Mouse (Mus musculus): Measurements from ENCODE around the gene Baiap3. TPM values are rescaled to one million over a fixed set of nuclear protein-coding genes. Genes with fewer than 3 reads are reported as not detected.
"Not testable (repeated sequence)": the region's sequence is repeated elsewhere in the genome, so short reads cannot be mapped to it uniquely, and the experiment has no call there.

Gene Baiap3
- polyA plus RNA-seq, 1 experiment = 18.6 TPM

DNA sequence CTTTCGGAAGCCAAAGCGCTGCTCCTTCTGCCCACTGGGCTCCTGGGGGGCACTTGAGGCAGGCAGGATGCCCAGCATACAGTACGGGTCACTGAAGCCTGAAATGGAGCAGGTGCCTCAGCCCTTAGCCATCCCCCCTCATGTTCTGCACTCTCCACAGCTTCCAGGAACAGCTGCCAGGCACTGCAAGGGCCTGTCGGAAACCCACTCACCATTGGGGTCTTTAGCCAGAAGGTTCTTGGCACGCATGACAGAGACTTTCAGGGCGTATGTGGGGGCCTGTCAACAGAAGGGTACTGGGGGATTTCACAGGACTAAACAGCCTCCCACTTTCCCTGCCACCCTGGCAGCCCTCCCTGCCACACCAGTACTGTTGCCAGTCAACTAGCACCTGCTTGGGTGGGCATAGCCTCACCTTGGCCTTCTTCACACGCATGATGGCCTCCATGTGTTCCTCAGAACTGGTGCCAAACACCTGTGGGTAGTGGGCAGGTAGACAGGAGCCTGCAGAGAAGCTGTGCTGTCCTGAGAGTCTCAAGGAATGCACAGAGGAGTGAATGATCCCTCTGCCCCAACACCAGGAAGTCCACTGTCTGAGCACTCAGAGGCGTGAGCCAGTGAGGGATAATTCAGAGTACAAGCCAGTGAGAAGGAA is 5.9 kb downstream of the Baiap3 start:
- DNase-seq (ENCODE audit: extremely low spot score in 1 of 2, low spot score in 1 of 2) = no peak

DNA sequence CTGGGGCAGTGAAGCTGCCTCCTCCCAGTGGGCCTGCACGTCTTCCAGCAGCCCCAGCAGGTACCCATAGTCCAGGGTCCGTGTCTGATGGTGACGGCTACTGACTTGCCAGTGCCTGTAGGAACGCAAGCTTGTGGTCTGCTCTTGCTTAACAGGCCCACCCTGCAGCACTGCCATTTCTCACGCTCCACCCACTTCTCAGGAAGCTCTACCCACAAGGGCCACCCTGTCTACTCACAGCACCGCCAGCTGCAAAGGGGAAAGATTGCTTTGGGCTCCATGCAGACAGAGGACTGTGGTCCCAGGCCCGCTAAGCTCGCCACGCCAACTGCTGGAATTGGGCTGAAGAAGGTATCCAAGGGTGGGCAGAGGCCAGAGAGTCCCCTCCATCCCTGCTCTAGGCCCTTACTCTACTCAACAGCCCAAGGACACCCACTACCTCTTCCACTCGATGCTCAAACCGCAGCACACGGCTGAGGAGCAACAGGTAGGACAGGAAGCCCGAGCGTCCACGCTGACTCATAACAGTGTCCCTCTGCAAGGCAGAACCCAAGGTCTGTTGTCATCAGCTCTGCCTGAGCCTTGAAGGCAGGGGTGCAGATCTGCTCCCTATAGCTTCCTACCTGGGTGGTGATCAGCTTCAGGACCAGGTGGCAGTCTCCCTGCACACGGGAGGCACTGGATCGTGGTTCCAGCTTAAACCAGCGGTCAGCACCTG is 8.0 kb downstream of the Baiap3 start:
- no peak for DNase-seq (ENCODE audit: extremely low spot score in 1 of 2, low spot score in 1 of 2)

DNA sequence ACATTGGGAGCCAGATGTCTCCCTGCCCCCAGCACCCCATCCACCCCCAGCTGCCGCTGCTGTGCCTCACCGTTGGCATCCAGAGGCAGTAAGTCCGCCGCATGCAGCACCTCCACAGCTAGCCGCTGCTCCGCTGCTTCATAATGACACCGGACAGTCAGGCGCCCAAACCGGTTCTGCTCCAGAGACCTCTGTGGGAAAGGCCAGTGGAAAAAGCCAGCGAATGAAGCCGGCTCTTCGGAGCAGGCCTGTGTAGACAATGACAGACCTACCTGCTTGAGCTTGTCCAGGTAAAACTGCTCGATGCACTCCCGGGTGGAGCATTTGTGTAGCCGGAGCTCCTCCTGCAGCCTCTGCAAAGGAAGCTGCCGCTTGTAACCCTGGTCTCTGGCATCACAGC is 11.9 kb downstream of the Baiap3 start:
- DNase-seq (ENCODE audit: extremely low spot score in 1 of 2, low spot score in 1 of 2) = no peak

DNA sequence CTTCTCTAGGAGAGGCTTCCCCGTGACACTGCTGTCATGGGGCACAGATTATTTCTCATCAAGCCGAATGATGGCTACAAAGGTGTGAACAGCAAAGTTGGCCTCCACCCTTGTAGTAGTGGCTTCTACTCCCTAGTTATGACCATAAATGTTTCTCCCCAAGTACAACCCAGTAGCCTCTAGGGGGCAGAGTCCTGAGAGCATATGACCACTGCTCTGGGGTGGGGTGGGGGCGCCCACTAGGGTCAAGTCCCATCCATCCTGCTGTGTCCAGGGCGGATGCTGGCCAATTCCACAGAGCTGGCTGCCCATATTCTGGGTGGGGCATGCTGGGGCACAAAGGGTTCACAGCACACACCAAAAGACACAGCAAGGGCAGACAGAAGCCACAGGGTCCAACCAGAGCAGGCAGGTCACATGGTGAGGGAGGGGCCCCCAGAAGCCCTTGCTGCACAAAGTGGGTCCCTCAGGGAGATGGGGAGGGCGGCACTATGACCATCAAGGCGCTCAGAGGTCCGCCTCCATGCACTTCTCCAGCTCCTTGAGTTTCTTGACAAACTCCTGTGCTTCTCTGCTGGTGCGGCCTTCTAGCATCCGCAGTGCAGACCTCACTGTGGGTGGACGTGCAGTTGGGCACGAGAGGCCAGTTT is 12.9 kb downstream of the Baiap3 start:
- no peak for DNase-seq (ENCODE audit: extremely low spot score in 1 of 2, low spot score in 1 of 2)

DNA sequence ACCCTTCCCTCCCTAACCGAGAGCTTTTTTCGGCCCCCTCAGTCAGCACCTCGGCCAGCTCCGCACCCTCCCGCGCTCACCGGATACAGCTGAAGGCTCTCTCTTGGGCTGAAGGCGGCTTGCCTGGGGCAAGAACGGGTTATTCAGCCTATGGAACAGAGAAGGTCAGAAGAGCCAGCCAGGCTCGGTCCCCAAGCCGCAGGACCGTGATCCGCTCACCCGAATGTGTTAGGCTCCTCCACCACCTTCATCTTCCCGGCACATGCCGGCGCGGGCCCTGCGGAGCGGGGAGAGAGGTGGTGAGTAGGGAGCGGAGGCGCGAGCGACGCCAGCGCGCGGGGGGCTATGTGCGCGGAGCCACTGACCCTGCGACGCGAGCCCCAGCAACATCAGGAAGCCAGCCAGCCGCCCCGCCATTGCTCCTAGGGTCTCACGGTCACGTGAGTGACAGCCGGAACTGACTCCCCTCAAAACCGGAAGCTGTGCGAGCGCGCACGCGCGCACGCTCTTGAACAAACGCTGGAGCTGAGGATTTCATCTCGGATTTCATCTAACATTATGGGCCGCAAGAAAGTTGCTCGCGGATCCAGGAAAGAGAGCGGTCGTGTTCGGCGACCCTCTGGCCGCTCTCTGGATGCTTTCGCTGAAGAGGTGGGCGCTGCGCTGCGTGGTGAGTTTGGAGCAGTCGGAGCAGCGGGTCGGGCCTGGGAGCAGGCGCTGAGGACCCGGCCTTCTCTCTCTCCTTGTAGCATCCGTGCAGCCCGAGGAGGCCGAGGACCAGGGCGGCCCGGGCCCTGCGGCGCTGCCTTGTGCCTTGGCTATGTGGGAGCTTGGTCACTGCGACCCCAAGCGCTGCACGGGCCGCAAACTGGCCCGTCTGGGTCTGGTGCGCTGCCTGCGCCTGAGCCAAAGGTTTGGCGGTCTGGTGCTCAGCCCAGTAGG is 16.2 kb downstream of the Baiap3 start, which contains the start of the genes Gnptg and Tsr3:
Gnptg (minus strand) TSS at position 430 of the 942 bp plus-strand sequence.
Tsr3 (plus strand) TSS at position 476 of the 942 bp plus-strand sequence.
- peak; percentile 50 to 88 for DNase-seq (ENCODE audit: extremely low spot score in 1 of 2, low spot score in 1 of 2)

DNA sequence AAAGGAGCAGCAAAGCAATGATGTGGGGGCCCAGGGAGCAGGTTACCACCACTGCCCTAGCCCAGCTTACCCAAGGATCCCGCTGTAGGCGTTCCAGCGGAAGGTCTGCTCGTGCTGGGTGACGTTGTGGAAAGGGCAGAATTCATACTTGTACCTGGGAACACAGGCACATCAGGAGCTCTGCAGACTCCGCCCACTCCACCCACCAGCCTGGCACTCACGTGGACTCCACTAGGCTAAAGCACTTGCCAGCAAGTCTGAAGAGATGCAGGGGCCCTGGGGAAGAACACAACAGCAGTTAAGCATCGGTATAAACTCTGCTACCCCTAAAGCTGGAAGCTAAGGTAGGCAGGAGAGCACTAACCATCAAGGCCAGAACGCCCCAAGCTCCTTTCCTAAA is 20.5 kb downstream of the Baiap3 start:
- peak in 1 of 2 experiments; percentile 66 for DNase-seq (ENCODE audit: extremely low spot score in 1 of 2, low spot score in 1 of 2)

DNA sequence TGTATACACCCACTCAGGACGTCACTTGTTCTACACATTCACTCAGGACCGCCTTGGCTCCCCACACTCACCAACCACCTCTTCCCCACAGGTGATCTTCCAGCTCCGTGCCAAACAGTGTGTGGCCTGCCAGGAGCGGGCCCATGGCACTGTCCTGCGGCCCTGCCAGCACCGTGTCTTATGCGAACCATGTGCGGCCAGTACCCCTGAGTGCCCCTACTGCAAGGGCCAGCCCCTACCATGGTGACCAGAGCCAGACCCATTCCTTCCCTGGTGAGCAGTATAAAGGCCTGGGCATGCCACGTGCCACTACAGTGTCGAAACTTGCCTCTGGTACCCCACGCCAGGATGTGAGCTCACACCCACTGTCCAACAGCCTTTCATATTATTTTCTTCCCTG is 24.5 kb downstream of the Baiap3 start:
- DNase-seq (ENCODE audit: extremely low spot score in 1 of 2, low spot score in 1 of 2) = not testable (repeated sequence)

DNA sequence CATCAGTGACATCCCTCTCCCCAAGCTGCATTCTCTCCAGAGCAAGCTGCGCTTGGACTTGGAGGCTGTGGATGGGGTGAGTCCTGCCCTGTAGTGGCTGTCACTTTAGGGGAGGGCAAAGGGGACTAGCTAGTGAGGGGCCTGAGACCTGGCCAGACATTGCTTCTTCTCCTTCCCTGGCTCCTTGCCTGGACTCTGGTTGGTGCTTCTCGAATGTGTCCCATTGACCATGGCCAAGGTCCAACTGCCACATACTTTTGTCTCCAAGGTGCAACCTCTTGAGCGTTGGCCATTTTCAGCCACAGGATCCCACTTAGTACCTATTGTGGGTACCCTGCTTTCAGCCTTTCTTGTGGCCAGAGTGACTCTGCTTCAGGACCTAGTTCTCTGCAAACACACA is 25.5 kb downstream of the Baiap3 start:
- DNase-seq (ENCODE audit: extremely low spot score in 1 of 2, low spot score in 1 of 2) = no peak

DNA sequence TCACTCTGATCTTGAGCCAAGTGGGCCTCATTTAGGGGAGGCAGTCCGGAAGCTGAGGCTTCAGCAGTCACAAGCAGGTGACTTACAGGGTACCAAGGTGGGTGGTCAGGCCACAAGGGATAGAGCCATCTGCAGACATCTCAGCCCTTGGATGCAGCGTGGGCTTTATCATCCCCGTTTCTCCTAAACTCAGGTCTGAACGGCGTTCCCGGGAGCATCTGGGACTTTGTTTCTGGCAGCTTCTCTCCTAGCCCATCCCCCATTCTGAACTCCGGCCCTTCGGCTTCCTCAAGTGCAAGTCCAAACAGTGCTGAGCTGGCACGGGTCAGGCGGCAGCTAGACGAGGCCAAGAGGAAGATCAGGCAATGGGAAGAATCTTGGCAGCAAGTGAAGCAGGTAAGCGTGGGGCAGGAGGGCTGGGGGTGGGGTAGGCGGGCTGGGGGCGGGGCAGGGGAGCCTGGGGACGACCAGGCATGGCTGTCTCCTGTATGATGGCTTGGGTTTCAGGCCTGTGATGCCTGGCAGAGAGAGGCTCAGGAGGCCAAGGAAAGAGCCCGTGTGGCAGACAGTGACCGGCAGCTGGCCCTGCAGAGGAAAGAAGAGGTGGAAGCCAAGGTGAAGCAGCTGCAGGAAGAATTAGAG is 26.0 kb downstream of the Baiap3 start:
- DNase-seq (ENCODE audit: extremely low spot score in 1 of 2, low spot score in 1 of 2) = not testable (repeated sequence)

DNA sequence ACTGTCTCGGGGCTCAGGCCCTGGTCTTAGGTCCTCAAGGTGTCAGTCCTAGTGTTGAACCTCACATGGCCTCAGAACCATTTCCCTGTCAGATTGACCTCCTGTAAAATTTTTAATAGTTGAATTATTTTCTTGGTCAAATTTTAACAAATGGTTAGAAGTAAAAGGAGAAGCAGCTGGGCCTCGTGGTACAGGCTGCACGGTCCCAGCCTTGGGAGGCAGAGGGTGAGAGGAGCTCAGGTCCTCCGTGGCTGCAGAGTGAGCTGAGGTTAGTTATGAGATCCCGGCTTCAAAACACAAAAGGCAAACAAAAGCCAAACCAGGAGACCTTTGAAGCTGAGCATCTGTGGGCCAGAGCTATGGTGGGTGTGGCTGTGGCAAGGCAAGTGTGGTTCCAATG is 28.2 kb downstream of the Baiap3 start:
- no peak for DNase-seq (ENCODE audit: extremely low spot score in 1 of 2, low spot score in 1 of 2)

DNA sequence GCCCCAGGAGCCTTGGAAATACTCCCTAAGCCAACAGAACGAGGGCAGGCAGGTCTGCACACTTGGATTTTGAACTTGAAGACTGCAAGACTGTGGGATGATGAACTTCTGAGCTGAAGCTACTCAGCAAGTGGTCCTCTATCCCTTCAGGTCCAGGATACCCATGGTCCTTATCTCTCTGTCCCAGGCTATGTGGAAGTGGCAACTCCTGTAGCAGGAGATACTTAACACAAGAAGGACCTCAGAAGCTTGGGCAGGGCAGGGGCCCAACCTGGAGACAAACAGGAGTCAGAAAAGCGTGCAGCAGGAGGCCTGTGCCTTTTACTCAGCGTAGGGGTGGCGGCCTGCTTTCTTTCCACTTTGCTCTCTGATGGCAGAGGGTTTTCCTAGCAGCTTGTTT is 30.5 kb downstream of the Baiap3 start:
- DNase-seq (ENCODE audit: extremely low spot score in 1 of 2, low spot score in 1 of 2) = no peak

DNA sequence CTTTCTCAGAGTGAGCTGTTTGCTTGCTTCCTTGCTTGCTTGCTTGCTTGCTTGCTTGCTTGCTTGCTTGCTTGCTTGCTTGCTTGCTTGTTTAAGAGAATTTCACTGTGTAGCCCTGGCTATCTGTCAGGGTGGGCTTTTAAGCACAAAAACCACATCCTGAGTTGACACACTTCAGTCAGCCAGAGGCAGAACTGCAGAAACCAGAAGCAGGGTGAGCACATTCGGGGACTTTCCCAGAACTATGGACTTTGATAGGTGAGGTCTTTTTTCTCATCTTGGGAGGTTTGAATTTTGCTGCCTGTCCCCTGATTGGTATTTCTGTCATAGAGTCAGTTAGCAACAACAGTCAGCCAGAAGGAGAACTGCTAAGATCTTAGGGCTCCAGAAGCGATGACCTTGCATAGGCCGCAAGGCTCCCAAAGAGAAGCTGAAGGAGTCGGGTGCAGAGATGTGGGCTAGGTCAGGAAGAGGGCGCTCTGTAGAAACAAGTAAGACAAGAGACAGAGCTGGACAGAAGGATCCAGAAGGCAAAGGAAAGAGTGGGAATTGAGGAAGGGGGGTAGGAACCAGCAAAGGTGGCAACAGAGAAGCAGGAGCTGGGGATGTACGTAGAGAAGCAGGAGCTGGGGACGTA is 31.5 kb downstream of the Baiap3 start:
- DNase-seq (ENCODE audit: extremely low spot score in 1 of 2, low spot score in 1 of 2) = no peak

DNA sequence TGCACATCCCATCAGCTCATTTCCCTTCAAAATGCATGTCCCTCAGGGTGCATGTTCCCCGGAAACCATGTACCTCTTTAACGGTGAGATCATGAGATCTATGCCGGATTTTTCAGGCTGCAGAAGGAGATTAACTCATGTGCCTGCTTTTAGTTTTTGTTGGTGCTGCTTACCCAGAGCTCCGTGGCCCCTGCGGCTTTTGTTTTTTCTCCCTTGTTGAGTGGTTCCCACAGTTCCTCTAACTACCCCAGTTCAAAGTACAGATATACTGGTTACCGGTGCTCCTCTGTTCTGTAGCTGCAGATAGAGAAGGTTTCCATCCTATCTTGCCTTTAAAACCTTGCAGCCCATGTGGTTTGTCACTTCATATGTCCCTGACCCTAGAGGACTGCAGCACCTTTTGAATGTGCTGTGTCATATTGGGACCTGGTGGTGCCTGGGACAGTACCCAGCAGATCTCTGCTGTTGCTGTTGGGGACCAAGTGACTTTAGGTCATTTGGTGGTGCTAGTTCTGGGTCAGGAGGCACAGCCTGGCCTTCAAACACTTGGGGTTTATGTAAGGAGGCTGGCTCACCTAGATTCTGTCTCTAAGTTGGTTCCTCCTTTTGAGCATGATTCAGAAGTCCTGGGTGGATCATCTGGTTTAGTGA is 33.1 kb downstream of the Baiap3 start:
- peak in 1 of 2 experiments; percentile 30 for DNase-seq (ENCODE audit: extremely low spot score in 1 of 2, low spot score in 1 of 2)

DNA sequence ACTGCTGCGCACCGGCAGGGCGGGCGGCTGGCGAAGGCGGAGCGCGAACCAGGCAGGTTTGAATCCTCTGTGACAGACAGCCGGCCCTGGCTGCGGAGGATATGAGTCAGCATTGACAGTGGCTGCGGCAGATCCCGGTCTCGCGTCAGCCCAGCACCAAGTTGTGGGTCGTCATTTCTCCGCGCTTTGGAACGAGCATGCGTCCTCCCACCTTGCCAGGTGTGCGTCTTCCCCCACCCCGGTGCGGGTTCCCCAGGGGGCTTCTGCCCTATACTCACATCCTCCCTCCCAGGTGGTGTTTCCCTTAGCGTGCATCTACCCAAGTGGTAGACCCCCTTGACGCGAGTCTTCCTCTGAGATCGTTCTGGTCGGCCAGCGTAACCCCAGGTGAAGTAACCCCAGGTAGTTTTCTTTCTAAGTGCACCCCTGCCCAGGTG is 33.6 kb downstream of the Baiap3 start:
- DNase-seq (ENCODE audit: extremely low spot score in 1 of 2, low spot score in 1 of 2) = peak in 1 of 2 experiments; percentile 61

DNA sequence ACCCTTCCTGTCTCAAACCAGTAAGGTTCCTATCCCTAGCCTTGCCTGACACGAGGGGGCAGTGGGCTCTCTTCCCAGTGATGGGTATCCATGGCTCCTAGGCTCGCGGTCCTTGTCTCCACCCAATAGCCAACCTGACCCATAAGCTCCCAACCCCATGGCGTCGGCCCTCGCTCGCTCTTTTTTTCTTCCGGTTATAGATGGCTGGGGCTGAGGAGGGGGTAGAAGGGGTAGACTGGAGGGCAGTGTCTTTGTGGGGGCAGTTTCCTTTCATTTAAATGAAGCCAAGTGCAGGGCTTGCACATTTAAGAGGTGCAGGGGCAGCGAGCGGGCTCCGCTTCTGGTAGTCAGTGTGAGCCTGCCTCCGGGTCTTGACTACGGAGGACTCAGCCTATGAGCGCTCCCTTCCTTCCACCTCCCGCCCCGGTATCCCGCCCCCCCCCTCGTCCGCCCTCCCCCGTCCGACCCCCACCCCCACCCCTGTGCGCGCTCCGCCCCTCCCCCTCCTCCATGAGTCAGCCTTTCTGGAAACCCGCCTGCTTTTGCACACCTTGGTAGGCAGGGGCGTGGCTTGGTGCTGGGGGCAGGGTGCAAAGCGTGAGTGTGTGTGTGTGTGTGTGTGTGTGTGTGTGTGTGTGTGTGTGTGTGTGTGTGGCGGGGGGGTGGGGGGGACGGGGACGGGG is 34.2 kb downstream of the Baiap3 start:
- DNase-seq (ENCODE audit: extremely low spot score in 1 of 2, low spot score in 1 of 2) = peak in 1 of 2 experiments; percentile 63

DNA sequence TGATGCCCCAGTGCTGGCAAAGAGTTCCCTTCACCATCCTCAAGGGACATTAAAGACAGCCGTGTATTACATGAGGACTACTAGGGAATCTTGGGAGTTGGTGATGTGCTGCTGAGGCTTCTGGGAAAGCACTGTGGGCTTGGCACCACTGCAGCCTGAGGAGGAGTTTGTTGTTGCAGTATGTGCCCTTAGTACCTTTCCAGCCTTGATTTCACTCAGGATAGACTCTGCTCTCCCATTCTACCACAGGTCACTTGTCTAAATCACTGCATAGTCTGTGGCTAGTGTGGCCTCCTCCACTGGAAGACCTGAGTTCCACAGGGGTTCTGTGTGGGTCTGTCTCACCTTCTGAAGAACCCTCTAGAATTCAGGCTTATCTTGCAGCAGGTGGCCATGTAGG is 35.4 kb downstream of the Baiap3 start:
- no peak for DNase-seq (ENCODE audit: extremely low spot score in 1 of 2, low spot score in 1 of 2)

DNA sequence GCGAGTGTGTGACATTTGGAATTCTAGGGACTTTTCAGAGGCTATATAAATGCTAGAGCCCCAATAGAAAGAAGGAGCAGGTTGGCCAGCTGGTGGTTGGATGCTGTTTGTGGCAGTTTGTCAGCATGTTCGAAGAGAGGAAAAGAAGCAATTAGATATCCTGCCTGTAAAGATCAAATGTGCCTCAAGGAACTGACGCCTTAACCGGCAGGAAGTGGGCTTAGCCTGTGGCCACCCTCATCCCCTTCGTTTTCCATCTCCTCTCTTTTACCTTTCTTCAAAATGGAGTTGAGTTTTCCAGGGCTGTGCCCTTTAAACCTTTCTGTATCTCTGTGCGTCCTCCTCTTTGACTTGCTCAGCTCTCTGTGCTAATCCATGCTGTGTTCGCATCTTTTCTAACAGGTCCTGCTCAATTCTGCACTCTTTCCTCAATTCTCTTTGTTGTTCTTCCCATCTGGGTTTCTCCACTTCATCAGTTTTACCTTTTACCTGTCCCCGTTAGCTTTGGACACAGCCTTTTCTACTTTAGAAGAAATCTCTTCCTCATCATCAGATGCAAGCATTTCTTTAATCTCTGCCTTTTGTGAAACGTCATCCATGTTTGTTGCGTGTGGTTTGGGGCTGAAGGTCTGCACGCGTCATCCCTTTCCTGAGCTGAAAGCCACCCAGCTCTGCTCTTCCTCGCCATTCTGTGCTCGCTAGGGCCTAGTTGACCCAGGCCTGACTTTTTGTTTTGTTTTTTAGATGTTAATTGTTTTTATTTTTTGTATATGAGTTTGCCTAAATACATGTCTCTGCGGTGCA is 36.5 kb downstream of the Baiap3 start:
- no peak for DNase-seq (ENCODE audit: extremely low spot score in 1 of 2, low spot score in 1 of 2)

DNA sequence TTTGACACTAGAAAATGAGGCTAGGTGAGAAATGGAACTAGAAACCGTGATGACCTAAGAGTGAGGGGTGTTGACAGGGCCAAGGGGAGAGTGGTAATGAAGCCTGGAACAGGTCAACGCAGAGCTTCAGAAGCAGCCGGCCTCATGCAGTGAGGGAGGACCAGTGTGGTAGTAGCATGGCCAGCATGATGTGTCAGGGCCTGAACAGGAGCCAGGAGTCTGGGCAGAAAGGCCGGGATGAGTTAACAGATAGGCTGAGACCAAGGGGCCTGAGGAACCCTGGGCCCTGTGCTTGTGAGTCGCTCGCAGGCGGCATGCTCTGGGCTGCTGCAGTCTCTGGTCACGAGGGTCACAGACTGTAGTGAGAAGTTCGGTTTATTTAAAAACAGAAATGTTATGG is 37.2 kb downstream of the Baiap3 start:
- no peak for DNase-seq (ENCODE audit: extremely low spot score in 1 of 2, low spot score in 1 of 2)

Measured in frontal cortex, adult 2 months (tissue).